In genomic region chr13:16078216-16078731, GRCm38 (mm10) we compare ENCODE assay signal across 27 mouse cellular contexts.
DNase-seq lines count a peak whose midpoint lies in the region; ATAC-seq lines count a peak whose summit lies in the region.
"Had no signal": no experiment of that assay in that cellular context is flagged by ENCODE, and none has a peak within 500 bp of the region (broad histone marks: within the 10 kb centered on the region; RNA-seq: fewer than 3 reads in every experiment).

No protein-coding gene starts in this region.

- H3K27me3 ChIP-seq in forebrain, embryonic 14.5 days (replicated peaks; ENCODE audit: control insufficient read depth, insufficient read depth, low read length) = no peaks in the 10 kb centered on the region
- no peaks in the 10 kb centered on the region for H3K27me3 ChIP-seq in forebrain, embryonic 11.5 days (ENCODE audit: control insufficient read depth, insufficient read depth, low read length)
- no peaks in the 10 kb centered on the region for H3K27me3 ChIP-seq in lung, embryonic 16.5 days (ENCODE audit: control insufficient read depth, insufficient read depth, low read depth, low read length)
- H3K27me3 ChIP-seq: hindbrain, embryonic 12.5 days; liver, embryonic 12.5 days; Patski had no signal

- no peak for ATAC-seq in forebrain, embryonic 14.5 days
- ATAC-seq in forebrain, embryonic 11.5 days (replicated peaks; ENCODE audit: low FRiP score) = no peak
- peak; percentile 66 for ATAC-seq in lung, embryonic 16.5 days (ENCODE audit: low read depth)
- ATAC-seq: intestine, embryonic 16.5 days; liver, embryonic 12.5 days; liver, postnatal 0 days; midbrain, embryonic 16.5 days; Patski had no signal

- H3K4me1 ChIP-seq in forebrain, embryonic 14.5 days (ENCODE audit: control insufficient read depth, insufficient read depth, low read length) = no peaks in the 10 kb centered on the region
- H3K4me1 ChIP-seq in forebrain, embryonic 11.5 days (replicated peaks; ENCODE audit: control insufficient read depth, insufficient read depth, low read length) = no peaks in the 10 kb centered on the region
- 0 out of 2 replicates have a peak, but pooled peaks cover 6% of the 10 kb centered on the region for H3K4me1 ChIP-seq in lung, embryonic 16.5 days (replicated peaks; ENCODE audit: control insufficient read depth, insufficient read depth, low read length)
- H3K4me1 ChIP-seq: hindbrain, embryonic 12.5 days; liver, embryonic 12.5 days had no signal

- no peak overlapping the region for H3K4me3 ChIP-seq in forebrain, embryonic 14.5 days (ENCODE audit: low read depth, low read length)
- H3K4me3 ChIP-seq in forebrain, embryonic 11.5 days (ENCODE audit: low read depth, low read length) = no peak overlapping the region
- no peak overlapping the region for H3K4me3 ChIP-seq in lung, embryonic 16.5 days (ENCODE audit: low read length)
- H3K4me3 ChIP-seq: hindbrain, embryonic 12.5 days; liver, embryonic 12.5 days had no signal

- no peak overlapping the region for H3K9ac ChIP-seq in forebrain, embryonic 14.5 days (ENCODE audit: low read length)
- no peak overlapping the region for H3K9ac ChIP-seq in forebrain, embryonic 11.5 days (ENCODE audit: low read length)
- H3K9ac ChIP-seq in lung, embryonic 16.5 days (ENCODE audit: low read length) = no peak overlapping the region
- H3K9ac ChIP-seq: hindbrain, embryonic 12.5 days; liver, embryonic 12.5 days; liver, postnatal 0 days had no signal

- no peak overlapping the region for H3K4me2 ChIP-seq in forebrain, embryonic 14.5 days (ENCODE audit: low read length)
- H3K4me2 ChIP-seq in forebrain, embryonic 11.5 days (ENCODE audit: low read depth, low read length, severe bottlenecking) = no peak overlapping the region
- H3K4me2 ChIP-seq in lung, embryonic 16.5 days (ENCODE audit: low read depth, low read length) = no peak overlapping the region
- H3K4me2 ChIP-seq: hindbrain, embryonic 12.5 days; liver, embryonic 12.5 days; midbrain, embryonic 11.5 days had no signal

- 66% methylated on average over 7 of the region's 7 CpGs for WGBS in forebrain, embryonic 14.5 days
- WGBS in forebrain, embryonic 11.5 days = 78% methylated on average over 7 of the region's 7 CpGs
- WGBS in lung, embryonic 16.5 days = 30% methylated on average over 7 of the region's 7 CpGs

- H3K9me3 ChIP-seq in forebrain, embryonic 14.5 days (replicated peaks; ENCODE audit: control insufficient read depth, low read length) = no peaks in the 10 kb centered on the region
- H3K9me3 ChIP-seq in forebrain, embryonic 11.5 days (ENCODE audit: control insufficient read depth, low read length) = no peaks in the 10 kb centered on the region
- H3K9me3 ChIP-seq in lung, embryonic 16.5 days (ENCODE audit: control insufficient read depth, low read length) = no peaks in the 10 kb centered on the region
- H3K9me3 ChIP-seq: G1E; hindbrain, embryonic 12.5 days; liver, embryonic 12.5 days had no signal

- no peaks in the 10 kb centered on the region for H3K36me3 ChIP-seq in forebrain, embryonic 14.5 days (ENCODE audit: control insufficient read depth, insufficient read depth, low read length)
- no peaks in the 10 kb centered on the region for H3K36me3 ChIP-seq in forebrain, embryonic 11.5 days (ENCODE audit: control insufficient read depth, insufficient read depth, low read length)
- no peaks in the 10 kb centered on the region for H3K36me3 ChIP-seq in lung, embryonic 16.5 days (ENCODE audit: control insufficient read depth, insufficient read depth, low read length)
- H3K36me3 ChIP-seq: G1E; hindbrain, embryonic 12.5 days; liver, embryonic 12.5 days had no signal

- peak; percentile 7 for DNase-seq in forebrain, embryonic 14.5 days (ENCODE audit: low spot score)
- no peak for DNase-seq in forebrain, embryonic 11.5 days (ENCODE audit: low spot score)
- peak; percentile 27 for DNase-seq in heart, postnatal 10 days
- no peak for DNase-seq in heart, postnatal 25 days (ENCODE audit: low spot score)
- no peak for DNase-seq in lung, postnatal 25 days (ENCODE audit: low spot score)
- peak; percentile 7 for DNase-seq in lung, postnatal 36 days
- DNase-seq in kidney, postnatal 10 days = no peak
- DNase-seq: adrenal gland, postnatal 14 days; cerebellum, adult 18-20 months; gastrocnemius, postnatal 14 days; heart, adult 11 months; heart, postnatal 36 days; kidney, adult 8-10 months; layer of hippocampus, postnatal 36 days; left cerebral cortex, postnatal 4 days; liver, postnatal 0 days; spleen, adult 18-20 months; thymus, postnatal 14 days had no signal

- intact Hi-C loops in heart, postnatal 10 days (cut with DNase I) = no loop called here
- intact Hi-C loops in heart, postnatal 25 days (cut with DNase I) = no loop called here

- no peak overlapping the region for H3K27ac ChIP-seq in forebrain, embryonic 14.5 days (ENCODE audit: low read depth, low read length)
- no peak overlapping the region for H3K27ac ChIP-seq in forebrain, embryonic 11.5 days (ENCODE audit: low read depth, low read length)
- no peak overlapping the region for H3K27ac ChIP-seq in lung, embryonic 16.5 days (ENCODE audit: low read length)
- H3K27ac ChIP-seq: hindbrain, embryonic 12.5 days; kidney, postnatal 0 days; liver, embryonic 12.5 days had no signal

Comparison
In these comparisons a context has a peak if more than half of its experiments do, and no peak if none do; other contexts are left out.
1. DNase-seq: peak in forebrain, embryonic 14.5 days (single experiment), heart, postnatal 10 days (2 of 2) and lung, postnatal 36 days (single experiment); none in forebrain, embryonic 11.5 days (single experiment), heart, postnatal 25 days (single experiment), lung, postnatal 25 days (single experiment) and kidney, postnatal 10 days (single experiment).